Mouse (Mus musculus) testis, adult 2 months (tissue): ENCODE measurements around the gene Mypn.

Experiments
- CTCF ChIP-seq: fragments of 200-500 bp; IDR thresholded peaks from 2 replicates; pipeline ENCODE4 v1.5.1; 2012; ENCODE audit warnings: low read depth, mild to moderate bottlenecking, inconsistent platforms, low read length, moderate library complexity; ENCODE audit not compliant: control insufficient read depth, insufficient read depth, insufficient replicate concordance
- POLR2A ChIP-seq: fragments of 200-500 bp; IDR thresholded peaks from 2 replicates; pipeline ENCODE4 v1.6.1; 2012; ENCODE audit warnings: low read depth, mild to moderate bottlenecking, inconsistent platforms, low read length, moderate library complexity; ENCODE audit not compliant: control insufficient read depth

DNA sequence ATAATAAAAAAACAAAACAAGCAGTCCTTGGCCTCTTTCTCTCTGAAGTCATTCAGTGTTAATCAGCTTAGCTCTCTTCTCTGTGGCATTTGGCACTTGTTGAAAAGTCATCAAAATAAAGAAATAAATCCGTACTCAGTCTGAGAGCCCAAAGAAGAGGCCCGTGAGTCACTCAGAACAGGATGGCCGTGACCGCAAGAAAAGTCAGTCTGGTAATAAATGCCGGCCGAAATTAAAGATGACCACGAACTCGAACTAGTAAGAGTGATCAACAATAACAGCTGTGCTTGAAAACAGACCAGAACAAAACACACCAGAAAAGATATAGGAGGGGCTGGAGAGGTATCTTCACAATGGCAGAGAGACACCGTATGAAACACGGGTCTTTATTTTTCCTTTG, 79.7 kb downstream of the Mypn start:
- TF ChIP-seq CTCF (no peak), POLR2A (no peak)
